Mouse (Mus musculus) gastrocnemius, adult 18-20 months (tissue): ENCODE results near the gene Usp32. TPM values are rescaled to one million over a fixed set of nuclear protein-coding genes. Genes with fewer than 3 reads are reported as not detected.

ENCODE experiments used
- DNase-seq: peaks from one replicate; pipeline ENCODE4 v3.0.0; 2021; ENCODE audit warnings: low spot score
- total RNA-seq, 2 experiments: library from RNA; stranded (reverse); gene quantifications; 2 replicates each; pipeline ENCODE4 v1.2.3; 2021

Usp32 gene
- total RNA-seq, 2 experiments from 2014 or later, result 11.2 to 12.7 TPM

- DNase-seq, result no peak
Observed at GRCm38 (mm10) chr11:84956400-84956799, 183.6 kb downstream of the Usp32 start.

- DNase-seq, result no peak
Observed at GRCm38 (mm10) chr11:84952611-84953010, 187.3 kb downstream of the Usp32 start.

GRCm38 (mm10) chr11:84948526-84948925, 191.4 kb downstream of the Usp32 start:
- no peak for DNase-seq

GRCm38 (mm10) chr11:84948114-84948513, 191.8 kb downstream of the Usp32 start:
- DNase-seq, result no peak

- DNase-seq, result no peak
Observed at GRCm38 (mm10) chr11:84947206-84947605, 192.8 kb downstream of the Usp32 start.

GRCm38 (mm10) chr11:84945841-84946240, 194.1 kb downstream of the Usp32 start:
- no peak for DNase-seq

- no peak for DNase-seq
Observed at GRCm38 (mm10) chr11:84944639-84945435, 195.1 kb downstream of the Usp32 start.

GRCm38 (mm10) chr11:84943948-84944347, 196.0 kb downstream of the Usp32 start:
- no peak for DNase-seq

GRCm38 (mm10) chr11:84940140-84940539, 199.8 kb downstream of the Usp32 start:
- DNase-seq, result no peak

GRCm38 (mm10) chr11:84939508-84940053, 200.4 kb downstream of the Usp32 start:
- no peak for DNase-seq

Other genes with a start within 250 kb of the Usp32 start
- gene Znhit3, start 223.8 kb downstream of the Usp32 start, total RNA-seq, result 10 to 100 TPM; 15.6 to 17.3 TPM
- 1 to 10 TPM; 4.8 to 5.8 TPM for gene Car4, start 182.4 kb downstream of the Usp32 start, total RNA-seq
- gene 1700125H20Rik, start 30.2 kb upstream of the Usp32 start, total RNA-seq, result not detected
- gene Appbp2, start 95.0 kb upstream of the Usp32 start, total RNA-seq, result 10 to 100 TPM in 1 of 2 experiments, 1 to 10 TPM in 1; 7.1 to 10.1 TPM
- gene Ppm1d, start 171.1 kb upstream of the Usp32 start, total RNA-seq, result 1 to 10 TPM; 4.6 to 5.1 TPM
- 10 to 100 TPM; 40.7 to 47.3 TPM for gene Bcas3, start 213.0 kb upstream of the Usp32 start, total RNA-seq